Mouse (Mus musculus) ES-Bruce4 (cell line): ENCODE measurements around the gene Tpm4. TPM values are rescaled to one million over a fixed set of nuclear protein-coding genes. Genes with fewer than 3 reads are reported as not detected.
A peak's percentile ranks its signal among the peaks of the same experiment; 100 is the strongest.

Experiments used
- H3K27ac ChIP-seq: 2 replicates; pipeline ENCODE4 v1.5.1; 2012; ENCODE audit warnings: low read length, inconsistent platforms; ENCODE audit not compliant: insufficient read depth
- H3K27me3 ChIP-seq: 2 replicates; pipeline ENCODE4 v1.6.1; 2012; ENCODE audit warnings: mild to moderate bottlenecking, low read length, inconsistent platforms; ENCODE audit not compliant: control insufficient read depth, poor library complexity, insufficient read depth, severe bottlenecking
- H3K36me3 ChIP-seq: 2 replicates; pipeline ENCODE4 v1.6.1; 2012; ENCODE audit warnings: inconsistent platforms, mild to moderate bottlenecking, low read length, moderate library complexity; ENCODE audit not compliant: control insufficient read depth, poor library complexity, insufficient read depth, severe bottlenecking
- H3K4me1 ChIP-seq: one replicate; pipeline ENCODE4 v1.8.1; 2011; ENCODE audit warnings: low read length; ENCODE audit not compliant: control insufficient read depth, insufficient read depth
- H3K4me3 ChIP-seq: 2 replicates; pipeline ENCODE4 v1.5.1; 2011; ENCODE audit warnings: low read depth, mild to moderate bottlenecking, low read length
- H3K9ac ChIP-seq: 2 replicates; pipeline ENCODE4 v1.6.1; 2012; ENCODE audit warnings: low read depth, mild to moderate bottlenecking, inconsistent platforms; ENCODE audit not compliant: poor library complexity, severe bottlenecking
- H3K9me3 ChIP-seq: replicated peaks from 2 replicates; pipeline ENCODE4 v1.6.1; 2012; ENCODE audit warnings: mild to moderate bottlenecking, low read length, inconsistent platforms; ENCODE audit not compliant: control insufficient read depth, poor library complexity, insufficient read depth, severe bottlenecking
- CTCF ChIP-seq: IDR thresholded peaks from one replicate; pipeline ENCODE4 v1.8.1; 2011; ENCODE audit warnings: low read depth, low read length
- EP300 ChIP-seq: IDR thresholded peaks from 2 replicates; pipeline ENCODE4 v1.6.1; 2011; ENCODE audit warnings: low read depth, low read length; ENCODE audit not compliant: insufficient read depth
- POLR2A ChIP-seq: IDR thresholded peaks from one replicate; pipeline ENCODE4 v1.8.1; 2011; ENCODE audit warnings: low read length; ENCODE audit not compliant: insufficient read depth
- polyA plus RNA-seq: library from polyadenylated mRNA; stranded (reverse); fragments of >200 nt; gene quantifications from 2 replicates; pipeline ENCODE4 v1.2.4, GENCODE M21; 2011; ENCODE audit warnings: low read depth; ENCODE audit not compliant: missing spikeins, insufficient read depth, insufficient read length

The Tpm4 gene
- polyA plus RNA-seq, 1 experiment = 293 TPM

DNA sequence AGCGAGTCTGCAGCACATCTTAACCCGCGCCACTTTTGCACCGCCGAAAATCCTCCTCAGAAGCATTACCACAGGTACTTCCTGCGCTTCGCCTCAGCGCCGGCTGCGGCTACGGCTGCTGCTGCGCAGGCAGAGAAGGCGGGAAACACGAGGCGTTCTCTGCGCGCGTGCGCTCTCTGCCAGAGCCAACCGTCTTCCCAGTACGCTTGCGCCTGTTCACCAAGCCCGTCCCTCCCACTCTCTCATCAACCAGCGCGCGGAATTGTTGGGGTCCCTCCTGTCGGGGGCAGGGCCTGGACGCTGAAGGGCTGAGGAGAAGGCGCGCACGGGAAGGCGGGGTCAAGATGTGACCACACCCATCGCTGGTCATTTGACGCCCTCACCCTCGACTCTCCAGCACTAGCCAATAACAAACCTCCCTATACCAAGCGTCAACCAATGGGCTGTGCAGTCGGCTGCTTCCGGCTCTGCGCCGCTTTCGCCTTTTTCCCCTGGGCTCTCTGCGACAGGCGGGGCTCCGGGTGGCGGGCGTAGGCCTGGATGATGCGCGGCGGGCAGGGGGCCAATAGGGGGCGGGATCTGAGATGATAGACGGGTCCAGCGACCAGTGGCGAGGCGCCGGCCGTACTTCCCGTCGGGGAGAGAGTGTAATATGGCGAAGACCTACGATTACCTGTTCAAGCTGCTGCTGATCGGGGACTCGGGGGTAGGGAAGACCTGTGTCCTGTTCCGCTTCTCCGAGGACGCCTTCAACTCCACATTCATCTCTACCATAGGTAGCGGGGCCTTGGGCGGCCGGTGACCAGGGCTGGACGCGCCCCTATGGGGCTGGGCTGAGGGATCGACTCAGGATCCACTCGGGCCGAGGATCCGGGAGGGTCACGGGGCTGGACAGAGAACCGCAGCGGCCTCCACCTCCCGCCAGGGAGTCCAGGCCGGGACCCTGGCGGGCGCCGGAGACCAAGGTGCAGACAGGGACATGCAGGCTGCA is 26.2 kb downstream of the Tpm4 start, which contains the start of gene Rab8a:
Gene Rab8a, plus strand, starts transcription at position 494 of the 991 bp plus-strand sequence.
- Histone ChIP-seq H3K36me3 (peaks cover 23% of the 10 kb centered on the region), H3K9me3 (no peaks in the 10 kb centered on the region), H3K27me3 (no peaks in the 10 kb centered on the region), H3K9ac (peak within 1 kb of the TSS; percentile 91), H3K4me3 (peak within 1 kb of the TSS; percentile 87), H3K27ac (peak within 1 kb of the TSS; percentile 71), H3K4me1 (peaks cover 3% of the 10 kb centered on the region)
- TF ChIP-seq EP300 (peak; percentile 64; the same call in 1 of the 2 replicates), POLR2A (peak; percentile 89), CTCF (no peak)

DNA sequence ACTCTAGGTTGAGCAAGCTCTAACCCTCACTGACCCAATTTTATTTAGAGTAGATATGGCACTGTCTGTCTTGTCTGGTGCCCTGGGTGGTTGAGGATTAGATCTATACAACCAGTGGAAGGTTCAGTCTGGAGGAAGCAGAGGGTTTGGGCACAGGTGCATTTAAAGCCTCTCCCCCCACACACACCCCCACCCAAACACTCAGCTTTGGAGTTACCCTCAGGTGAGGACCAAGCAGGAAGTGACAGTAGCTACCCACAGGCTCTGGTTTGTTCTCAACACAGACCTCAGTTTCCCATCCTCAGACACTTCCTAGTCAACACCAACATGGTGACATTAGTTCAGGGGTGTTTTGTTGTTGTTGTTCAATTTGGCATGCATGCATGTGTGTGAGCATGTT is 28.0 kb downstream of the Tpm4 start:
- TF ChIP-seq POLR2A (no peak), CTCF (no peak), EP300 (no peak)
- peaks cover 2% of the 10 kb centered on the region for H3K4me1 ChIP-seq
- no peaks in the 10 kb centered on the region for H3K9me3 ChIP-seq
- H3K4me3 ChIP-seq = no peak overlapping the region
- H3K27ac ChIP-seq = no peak overlapping the region
- no peak overlapping the region for H3K9ac ChIP-seq
- peaks cover 15% of the 10 kb centered on the region for H3K36me3 ChIP-seq
- no peaks in the 10 kb centered on the region for H3K27me3 ChIP-seq

DNA sequence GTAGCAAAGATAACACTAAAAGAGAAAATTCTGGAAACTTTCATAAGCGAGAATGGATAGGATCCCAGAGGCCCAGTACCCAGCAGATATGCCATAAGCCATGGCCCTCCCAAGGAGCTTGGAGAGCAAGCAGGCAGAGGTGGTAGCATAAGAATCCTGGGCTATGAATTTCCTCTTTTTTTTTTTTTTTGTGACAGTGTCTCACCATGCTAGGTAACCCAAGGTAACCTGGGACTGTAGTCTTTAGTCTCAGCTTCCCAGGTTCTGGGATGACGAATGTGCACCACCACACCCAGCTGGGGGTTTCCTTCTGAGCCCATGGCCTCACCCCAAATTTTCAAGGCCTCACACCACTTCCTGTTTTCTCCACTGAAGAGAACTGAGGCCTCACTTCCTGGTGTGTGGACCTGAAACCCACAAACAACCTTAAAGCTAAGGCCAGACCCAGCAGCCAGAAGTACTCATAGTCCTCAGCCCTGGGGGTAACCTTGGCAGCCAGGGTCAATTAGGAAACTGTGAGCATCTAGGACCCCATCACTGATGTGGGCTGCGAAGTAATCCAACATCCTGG is 34.4 kb downstream of the Tpm4 start:
- no peak overlapping the region for H3K9ac ChIP-seq
- H3K4me1 ChIP-seq = no peaks in the 10 kb centered on the region
- H3K9me3 ChIP-seq = no peaks in the 10 kb centered on the region
- TF ChIP-seq POLR2A = no peak
- no peak for TF ChIP-seq EP300
- no peak for TF ChIP-seq CTCF
- H3K27me3 ChIP-seq = no peaks in the 10 kb centered on the region
- peaks cover 50% of the 10 kb centered on the region for H3K36me3 ChIP-seq
- no peak overlapping the region for H3K27ac ChIP-seq
- no peak overlapping the region for H3K4me3 ChIP-seq

DNA sequence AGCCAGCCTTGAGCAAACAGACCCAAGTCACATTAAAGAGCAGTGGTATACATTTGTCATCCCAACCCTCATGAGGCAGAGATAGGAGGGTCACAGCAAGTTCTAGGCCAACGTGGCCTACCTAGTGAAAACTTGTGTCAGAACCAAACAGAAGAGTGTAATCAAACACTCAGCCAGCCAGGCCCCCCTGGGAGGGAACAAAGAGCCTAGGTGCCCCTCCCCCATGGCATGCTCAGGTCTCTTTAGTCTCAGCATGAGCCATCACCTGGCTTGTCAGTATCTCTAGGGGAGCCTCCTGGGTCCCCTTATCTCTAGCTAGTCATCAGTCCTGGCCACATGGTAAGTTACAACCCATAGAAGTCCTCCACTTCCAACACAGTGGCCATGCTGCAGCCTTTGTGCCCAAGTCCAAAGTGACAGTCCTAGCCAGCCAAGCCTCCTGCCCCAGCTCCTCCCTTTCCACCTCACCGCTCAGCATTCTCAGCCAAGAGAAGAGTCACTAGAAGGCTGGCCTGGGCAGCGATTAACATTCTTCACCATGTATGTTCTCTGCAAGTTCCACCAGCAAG is 35.0 kb downstream of the Tpm4 start:
- H3K4me3 ChIP-seq = no peak overlapping the region
- TF ChIP-seq CTCF (no peak), POLR2A (no peak), EP300 (no peak)
- H3K9me3 ChIP-seq = no peaks in the 10 kb centered on the region
- H3K36me3 ChIP-seq = peaks cover 50% of the 10 kb centered on the region
- H3K27me3 ChIP-seq = no peaks in the 10 kb centered on the region
- no peak overlapping the region for H3K27ac ChIP-seq
- H3K4me1 ChIP-seq = no peaks in the 10 kb centered on the region
- H3K9ac ChIP-seq = no peak overlapping the region

DNA sequence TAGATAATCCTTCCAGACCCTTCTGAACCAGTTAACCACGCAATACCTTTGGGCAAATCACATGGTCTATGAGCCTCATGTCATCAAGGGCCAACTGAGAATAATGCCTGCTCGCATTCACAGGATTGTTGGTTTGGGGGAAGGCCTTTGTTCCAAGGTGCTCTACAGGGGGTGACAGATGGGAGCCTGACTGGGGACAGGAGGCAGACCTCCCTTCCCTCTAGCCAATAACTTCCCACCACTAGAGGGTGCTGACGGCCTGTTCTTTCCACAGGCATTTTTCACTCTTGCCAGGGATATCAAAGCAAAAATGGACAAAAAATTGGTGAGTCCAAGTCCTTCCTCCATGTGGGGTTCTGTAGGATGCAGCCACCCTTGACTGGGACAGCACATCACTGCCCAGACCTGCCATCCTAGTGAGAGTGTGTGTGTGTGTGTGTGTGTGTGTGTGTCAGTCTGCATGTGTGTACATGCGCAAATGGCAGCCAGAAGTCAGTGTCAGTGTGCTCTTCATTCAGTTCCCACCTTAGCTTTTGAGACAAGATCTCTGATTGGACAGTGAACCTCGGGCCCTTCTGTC is 42.7 kb downstream of the Tpm4 start:
- no peaks in the 10 kb centered on the region for H3K4me1 ChIP-seq
- TF ChIP-seq EP300 (no peak), CTCF (peak; percentile 67), POLR2A (no peak)
- H3K27ac ChIP-seq = no peak overlapping the region
- no peaks in the 10 kb centered on the region for H3K27me3 ChIP-seq
- no peak overlapping the region for H3K4me3 ChIP-seq
- no peak overlapping the region for H3K9ac ChIP-seq
- peaks cover 44% of the 10 kb centered on the region for H3K36me3 ChIP-seq
- H3K9me3 ChIP-seq = no peaks in the 10 kb centered on the region
